Mouse (Mus musculus) cerebellum, adult 2 months (tissue): ENCODE results near the gene Prr7.

ENCODE experiments used
- CTCF ChIP-seq: fragments of 200-500 bp; IDR thresholded peaks from 2 replicates; pipeline ENCODE4 v1.5.1; 2011; ENCODE audit warnings: low read depth, mild to moderate bottlenecking, control low read depth, low read length, moderate library complexity, borderline replicate concordance; ENCODE audit not compliant: insufficient read depth
- POLR2A ChIP-seq: fragments of 200-500 bp; IDR thresholded peaks from 2 replicates; pipeline ENCODE4 v1.6.1; 2011; ENCODE audit warnings: low read length, control low read depth, borderline replicate concordance; ENCODE audit not compliant: insufficient read depth

DNA sequence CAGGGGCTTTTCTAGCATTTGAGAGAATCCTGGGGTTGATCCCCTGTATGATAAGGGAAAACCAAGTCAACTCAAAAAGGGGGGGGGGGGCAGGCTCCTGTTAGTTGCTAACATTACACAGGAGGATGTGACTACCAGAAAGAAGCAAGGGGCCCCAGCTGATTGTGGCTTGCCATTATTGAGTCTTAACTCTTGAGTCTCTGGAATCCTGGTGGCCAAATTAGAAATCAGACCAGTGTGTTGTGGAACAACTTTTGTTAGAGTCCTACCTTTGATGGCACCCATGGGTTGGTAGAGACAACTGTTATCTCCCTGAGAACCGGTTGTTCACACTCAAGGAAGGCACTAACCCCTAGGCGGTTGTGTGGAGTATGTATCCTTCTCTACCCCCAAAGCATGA, 1.1 kb upstream of the Prr7 start:
- TF ChIP-seq CTCF (no peak), POLR2A (no peak)
